Mouse (Mus musculus) ES-E14 (cell line): Measurements from ENCODE around the gene A930017K11Rik. TPM values are rescaled to one million over a fixed set of nuclear protein-coding genes. Genes with fewer than 3 reads are reported as not detected.

ENCODE experiments used
- DNase-seq: peaks from one replicate; pipeline ENCODE4 v3.0.0-alpha.2; 2013; ENCODE audit warnings: low read depth, low spot score
- H3K27ac ChIP-seq: 2 replicates; pipeline ENCODE4 v1.5.1; 2012; ENCODE audit warnings: low read depth, mild to moderate bottlenecking, low read length, moderate library complexity, mixed read lengths; ENCODE audit not compliant: poor library complexity, insufficient read depth, severe bottlenecking
- H3K36me3 ChIP-seq: 2 replicates; pipeline ENCODE4 v1.6.1; 2012; ENCODE audit warnings: mild to moderate bottlenecking, low read length, moderate library complexity, mixed read lengths; ENCODE audit not compliant: control insufficient read depth, poor library complexity, insufficient read depth, severe bottlenecking
- H3K4me1 ChIP-seq, 2 experiments: fragments of 150-350 bp in 1 of 2; sonication (generic) in 1 of 2; 2 replicates each; pipeline ENCODE4 v1.6.1; 2012; ENCODE audit warnings: low read length in 2 of 2, mild to moderate bottlenecking in 1 of 2, mixed read lengths in 1 of 2; ENCODE audit not compliant: control insufficient read depth in 2 of 2, insufficient read depth in 2 of 2, poor library complexity in 1 of 2
- H3K4me3 ChIP-seq, 2 experiments: fragments of 150-350 bp in 1 of 2; sonication (generic) in 1 of 2; 2 replicates each; pipeline ENCODE4 v1.5.1; 2012; ENCODE audit warnings: low read length in 2 of 2, low read depth in 1 of 2, mild to moderate bottlenecking in 1 of 2, mixed read lengths in 1 of 2; ENCODE audit not compliant: insufficient read depth in 1 of 2, poor library complexity in 1 of 2, severe bottlenecking in 1 of 2
- H3K9ac ChIP-seq: 2 replicates; pipeline ENCODE4 v1.6.1; 2012; ENCODE audit warnings: low read depth, mild to moderate bottlenecking, low read length, mixed read lengths; ENCODE audit not compliant: poor library complexity, insufficient read depth, severe bottlenecking
- H3K9me3 ChIP-seq: fragments of 150-350 bp; sonication (generic); 2 replicates; pipeline ENCODE4 v1.6.1; 2012; ENCODE audit warnings: low read depth, mild to moderate bottlenecking, low read length; ENCODE audit not compliant: control insufficient read depth, insufficient read depth
- CHD2 ChIP-seq: IDR thresholded peaks from 2 replicates; pipeline ENCODE4 v1.6.1; 2014; ENCODE audit warnings: mild to moderate bottlenecking, low read depth, low read length, inconsistent platforms
- HCFC1 ChIP-seq: IDR thresholded peaks from 2 replicates; pipeline ENCODE4 v1.6.1; 2012; ENCODE audit warnings: low read length, inconsistent platforms, borderline replicate concordance; ENCODE audit not compliant: insufficient read depth
- MAFK ChIP-seq: IDR thresholded peaks from 2 replicates; pipeline ENCODE4 v1.6.1; 2014; ENCODE audit warnings: mild to moderate bottlenecking, low read depth, low read length, inconsistent platforms; ENCODE audit not compliant: insufficient read depth
- ZC3H11A ChIP-seq: IDR thresholded peaks from 2 replicates; pipeline ENCODE4 v1.6.1; 2012; ENCODE audit warnings: low read depth, mild to moderate bottlenecking, inconsistent platforms, low read length, borderline replicate concordance
- ZNF384 ChIP-seq: IDR thresholded peaks from 2 replicates; pipeline ENCODE4 v1.6.1; 2012; ENCODE audit warnings: low read depth, low read length, inconsistent platforms
- in situ Hi-C, 2 experiments: fragments of 600-800 bp; cut with MboI; formaldehyde crosslinking; loops; one replicate each; pipeline ENCODE4 v1.15.1; 2025; ENCODE audit warnings: low sequenced_read_pairs in 2 of 2, inconsistent platforms in 1 of 2; ENCODE audit not compliant: unreplicated experiment in 2 of 2
- total RNA-seq: library from RNA; depleted of rRNA; stranded (reverse); fragments of 300-350 nt; gene quantifications from 2 replicates; pipeline ENCODE4 v1.2.3, GENCODE M21; 2012

Gene A930017K11Rik
- total RNA-seq, 1 experiment = not detected

DNA sequence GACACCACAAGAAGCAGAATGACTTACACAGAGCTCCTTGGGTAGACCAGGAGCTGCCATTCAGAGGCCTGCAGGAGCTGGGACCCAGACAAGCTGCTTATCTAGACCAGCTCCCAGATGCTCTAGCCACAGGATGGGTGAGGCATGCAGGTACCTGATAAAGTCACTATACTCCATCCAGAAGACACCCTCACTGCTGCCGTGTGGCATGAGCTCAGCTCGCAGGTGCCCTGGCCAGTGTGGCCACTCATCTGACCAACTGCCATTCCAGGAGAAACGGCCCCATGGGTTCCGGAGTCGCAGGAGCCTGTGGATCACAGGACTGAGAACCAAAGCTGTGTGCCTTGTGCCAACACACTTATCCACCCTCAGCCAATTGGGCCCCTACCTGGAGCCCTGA, 9.2 kb upstream of the A930017K11Rik start:
- H3K4me3 ChIP-seq = no peak overlapping the region
- H3K36me3 ChIP-seq = peaks cover 5% of the 10 kb centered on the region; the same call in 1 of the 2 replicates
- 0 out of 4 replicates have a peak, but pooled peaks cover 0 to 2% of the 10 kb centered on the region in 2 experiments for H3K4me1 ChIP-seq
- H3K9ac ChIP-seq = no peak overlapping the region
- H3K27ac ChIP-seq = no peak overlapping the region
- no peak for DNase-seq
- in situ Hi-C loops = no loop called here
- TF ChIP-seq HCFC1 = no peak
- no peak for TF ChIP-seq CHD2
- H3K9me3 ChIP-seq = no peaks in the 10 kb centered on the region

DNA sequence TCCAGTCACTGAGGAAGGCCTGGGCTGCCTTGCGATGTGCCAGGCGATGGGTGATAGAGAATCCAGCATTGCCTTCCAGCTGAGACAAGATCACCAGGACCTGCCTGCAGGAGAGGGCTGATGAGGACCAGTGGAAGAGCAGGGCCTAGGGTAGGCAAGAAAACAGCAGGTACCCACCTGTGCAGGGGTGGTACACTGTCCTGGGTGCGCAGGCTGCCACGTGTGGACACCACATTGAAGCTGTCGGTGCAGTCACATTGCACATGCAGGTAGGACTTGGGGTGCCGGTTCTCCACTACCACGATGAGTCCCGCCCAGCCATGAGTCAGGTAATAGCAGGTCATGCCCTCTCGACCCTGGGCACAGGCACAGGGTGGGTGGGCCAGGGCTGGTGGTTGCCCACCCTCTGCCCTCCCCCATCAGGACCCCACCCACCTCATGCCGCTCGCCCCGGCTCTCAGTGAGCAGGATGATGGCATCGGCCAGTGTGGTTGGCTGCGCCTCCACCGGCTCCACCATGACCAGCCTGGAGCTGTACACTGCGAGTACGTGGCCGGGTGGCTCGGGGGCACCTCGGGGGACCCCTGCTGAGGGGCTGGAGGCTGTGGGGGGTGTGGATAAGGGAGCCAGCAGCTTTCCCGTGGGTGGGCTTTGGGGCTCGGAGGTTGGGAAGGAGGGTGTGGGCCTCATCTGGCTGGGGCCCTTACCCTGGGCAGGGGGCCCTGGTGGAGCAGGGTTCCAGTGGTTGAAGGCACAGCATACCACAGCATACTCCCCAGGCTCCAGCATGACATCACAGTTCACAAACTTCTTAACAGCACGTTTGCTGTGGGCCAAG, 7.5 kb upstream of the A930017K11Rik start:
- TF ChIP-seq ZNF384 (no peak), CHD2 (no peak), HCFC1 (no peak), MAFK (no peak), ZC3H11A (no peak)
- H3K9ac ChIP-seq = no peak overlapping the region
- H3K4me3 ChIP-seq = no peak overlapping the region
- 0 out of 4 replicates have a peak, but pooled peaks cover 0 to 2% of the 10 kb centered on the region in 2 experiments for H3K4me1 ChIP-seq
- peaks cover 5% of the 10 kb centered on the region; the same call in 1 of the 2 replicates for H3K36me3 ChIP-seq
- no peak for DNase-seq
- H3K9me3 ChIP-seq = no peaks in the 10 kb centered on the region
- in situ Hi-C loops = no loop called here
- H3K27ac ChIP-seq = no peak overlapping the region

DNA sequence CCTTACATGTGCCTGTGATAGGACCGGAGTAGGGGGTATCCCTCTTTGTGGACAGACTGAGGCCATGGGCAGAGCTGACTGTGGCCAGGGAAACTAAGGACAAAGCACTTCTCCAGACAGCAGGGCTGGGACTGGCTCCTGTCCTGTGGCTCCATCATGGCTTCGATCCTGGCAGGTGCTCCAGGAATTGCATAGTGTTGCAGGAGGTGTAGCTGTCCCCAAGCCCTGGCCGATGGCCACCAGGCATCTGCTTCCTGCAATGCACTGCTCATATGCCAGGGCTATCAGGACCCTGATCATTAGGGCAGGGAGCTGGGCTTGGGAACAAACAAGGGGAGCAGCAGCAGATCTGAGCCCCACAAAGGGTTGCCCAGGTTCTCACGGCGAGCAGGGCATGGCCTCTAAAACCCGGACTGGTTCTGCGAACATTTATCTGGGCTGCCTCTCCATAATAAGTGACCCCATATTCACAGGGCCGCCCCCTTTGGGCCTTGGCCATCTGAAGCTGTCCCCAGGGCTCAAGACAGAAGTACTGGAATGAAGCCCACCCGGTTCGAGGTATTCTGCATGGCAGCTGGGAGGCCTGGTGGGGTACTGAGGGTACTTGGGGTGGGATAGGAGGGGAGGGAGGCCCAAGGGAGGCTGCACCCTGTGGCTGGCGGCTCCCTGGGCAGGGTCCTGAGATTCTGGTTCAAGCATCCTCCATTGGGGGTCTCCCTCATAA, 6.6 kb upstream of the A930017K11Rik start:
- in situ Hi-C loops = no loop called here
- no peak overlapping the region for H3K4me3 ChIP-seq
- H3K27ac ChIP-seq = no peak overlapping the region
- peaks cover 5% of the 10 kb centered on the region; the same call in 1 of the 2 replicates for H3K36me3 ChIP-seq
- TF ChIP-seq ZNF384 = no peak
- no peak overlapping the region for H3K9ac ChIP-seq
- no peaks in the 10 kb centered on the region for H3K9me3 ChIP-seq
- 0 out of 4 replicates have a peak, but pooled peaks cover 0 to 2% of the 10 kb centered on the region in 2 experiments for H3K4me1 ChIP-seq
- DNase-seq = no peak

- Histone ChIP-seq H3K27ac (no peak overlapping the region), H3K36me3 (peaks cover 3% of the 10 kb centered on the region; the same call in 1 of the 2 replicates), H3K9ac (no peak overlapping the region), H3K4me3 (no peak overlapping the region), H3K4me1 (0 out of 4 replicates have a peak, but pooled peaks cover 0 to 2% of the 10 kb centered on the region in 2 experiments), H3K9me3 (no peaks in the 10 kb centered on the region)
- in situ Hi-C loops = no loop called here
- no peak for DNase-seq
- no peak for TF ChIP-seq CHD2
- no peak for TF ChIP-seq HCFC1
- no peak for TF ChIP-seq ZC3H11A
These were observed 5.3 kb upstream of the A930017K11Rik start for GRCm38 (mm10) chr17:25957586-25958051.
